Mouse (Mus musculus) left cerebral cortex, adult 2 months (tissue): ENCODE results near the gene Hectd4. TPM values are rescaled to one million over a fixed set of nuclear protein-coding genes. Genes with fewer than 3 reads are reported as not detected.
A peak's percentile ranks its signal among the peaks of the same experiment; 100 is the strongest.

Experiments
- DNase-seq, 2 experiments: peaks; one replicate each; pipeline ENCODE4 v3.0.0; 2021 to 2022; ENCODE audit warnings: low spot score in 2 of 2, mixed read lengths in 1 of 2; ENCODE audit errors: extremely low spot score in 1 of 2
- H3K27ac ChIP-seq: fragments of 200-600 bp; 2 replicates; pipeline ENCODE4 v1.8.1; 2022
- H3K4me3 ChIP-seq: fragments of 200-600 bp; 2 replicates; pipeline ENCODE4 v1.8.1; 2022
- CTCF ChIP-seq: fragments of 200-600 bp; IDR thresholded peaks from 2 replicates; pipeline ENCODE4 v1.8.1; 2022; ENCODE audit warnings: antibody characterized with exemption, mild to moderate bottlenecking, moderate library complexity
- intact Hi-C: fragments of 180-260 bp; cut with DNase I; formaldehyde crosslinking; loops from one replicate; pipeline ENCODE4 v1.15.1; 2025
- long read RNA-seq, 2 experiments: library from polyadenylated mRNA; stranded (forward); transcript quantifications; one replicate each; pipeline ENCODE4 v2.0.0; 2021; ENCODE audit warnings: borderline mapping rate in 2 of 2
- total RNA-seq, 2 experiments: library from RNA; stranded (reverse); gene quantifications; 2 replicates each; pipeline ENCODE4 v1.2.3; 2021

The Hectd4 gene
- total RNA-seq = 100 to 1,000 TPM; 186 to 205 TPM
- long read RNA-seq, experiment 1, partial matches to known transcripts = 68 of 81 reads
- long read RNA-seq, experiment 1, other reads (novel, unspliced or antisense) = 13 of 81 reads
- long read RNA-seq, experiment 2, full-length matches to known transcripts = 1 of 78 reads
- long read RNA-seq, experiment 2, partial matches to known transcripts = 71 of 78 reads
- long read RNA-seq, experiment 2, other reads (novel, unspliced or antisense) = 6 of 78 reads

- peak within 1 kb of the TSS; percentile 93 for H3K4me3 ChIP-seq
- intact Hi-C loops = loop anchor here (5.0 kb wide), 3 partner anchors 62 to 167 kb away; partner anchors contain the start of gene Trafd1
Observed at GRCm38 (mm10) chr5:121219980-121220731, at the start of gene Hectd4. Gene Hectd4, plus strand, starts transcription at chr5:121220219.

GRCm38 (mm10) chr5:121172835-121173234 lies 47.2 kb upstream of the Hectd4 start:
- intact Hi-C loops = loop anchor here (2.0 to 10.0 kb wide), 3 partner anchors 218 to 368 kb away; no protein-coding TSS in a partner anchor
- H3K4me3 ChIP-seq = no peak overlapping the region
- peak; percentile 60 for TF ChIP-seq CTCF
- no peak for DNase-seq
- H3K27ac ChIP-seq = peak overlapping the region; percentile 10

More at GRCm38 (mm10) chr5:121219980-121220731, at the start of gene Hectd4:
- peak within 1 kb of the TSS; percentile 91 for H3K27ac ChIP-seq
- peak; percentile 93 to 97 for DNase-seq
- no peak for TF ChIP-seq CTCF

- no peak for DNase-seq
- intact Hi-C loops = loop anchor here (10.0 kb wide), 2 partner anchors 344 to 374 kb away; no protein-coding TSS in a partner anchor
- TF ChIP-seq CTCF = no peak; the same call in 1 of the 2 replicates
- Histone ChIP-seq H3K27ac (peak overlapping the region; percentile 19; the same call in 1 of the 2 replicates), H3K4me3 (no peak overlapping the region)
Observed at GRCm38 (mm10) chr5:121179077-121179857, 40.8 kb upstream of the Hectd4 start.

GRCm38 (mm10) chr5:121183269-121183668 lies 36.8 kb upstream of the Hectd4 start:
- no peak for TF ChIP-seq CTCF
- intact Hi-C loops = no loop called here
- no peak for DNase-seq
- H3K27ac ChIP-seq = no peak overlapping the region
- H3K4me3 ChIP-seq = no peak overlapping the region

GRCm38 (mm10) chr5:121184375-121184774 lies 35.6 kb upstream of the Hectd4 start:
- Histone ChIP-seq H3K27ac (peak overlapping the region; percentile 71), H3K4me3 (no peak overlapping the region)
- DNase-seq = no peak
- TF ChIP-seq CTCF = no peak
- intact Hi-C loops = no loop called here

- intact Hi-C loops = no loop called here
- Histone ChIP-seq H3K4me3 (0 out of 2 replicates have a peak overlapping the region, but pooled peaks have one; percentile 16), H3K27ac (peak overlapping the region; percentile 71)
- TF ChIP-seq CTCF = no peak
- no peak for DNase-seq
Observed at GRCm38 (mm10) chr5:121184945-121185551, 35.0 kb upstream of the Hectd4 start.

- peak overlapping the region; percentile 80 for H3K27ac ChIP-seq
- no peak; the same call in 1 of the 2 replicates for TF ChIP-seq CTCF
- DNase-seq = no peak
- intact Hi-C loops = no loop called here
- no peak overlapping the region for H3K4me3 ChIP-seq
Observed at GRCm38 (mm10) chr5:121187580-121188001, 32.4 kb upstream of the Hectd4 start.

- Histone ChIP-seq H3K27ac (peak overlapping the region; percentile 80), H3K4me3 (no peak overlapping the region; the same call in 1 of the 2 replicates)
- no peak for TF ChIP-seq CTCF
Observed at GRCm38 (mm10) chr5:121188265-121188664, 31.8 kb upstream of the Hectd4 start.

GRCm38 (mm10) chr5:121189182-121189581 lies 30.8 kb upstream of the Hectd4 start:
- Histone ChIP-seq H3K27ac (peak overlapping the region; percentile 67), H3K4me3 (0 out of 2 replicates have a peak overlapping the region, but pooled peaks have one; percentile 21)
- DNase-seq = no peak
- no peak for TF ChIP-seq CTCF
- intact Hi-C loops = no loop called here

More at GRCm38 (mm10) chr5:121188265-121188664, 31.8 kb upstream of the Hectd4 start:
- intact Hi-C loops = no loop called here
- DNase-seq = no peak

GRCm38 (mm10) chr5:121190210-121190835 lies 29.7 kb upstream of the Hectd4 start:
- no peak for TF ChIP-seq CTCF
- Histone ChIP-seq H3K27ac (peak overlapping the region; percentile 88), H3K4me3 (peak overlapping the region; percentile 85)
- no peak for DNase-seq
- intact Hi-C loops = no loop called here
